Mouse (Mus musculus) bone marrow macrophage, adult 2 months (primary cell): ENCODE results near the gene Banp.

Experiments used
- CTCF ChIP-seq: IDR thresholded peaks from 2 replicates; pipeline ENCODE4 v1.5.1; 2012; ENCODE audit warnings: low read depth, mild to moderate bottlenecking, low read length, moderate library complexity
- POLR2A ChIP-seq: IDR thresholded peaks from 2 replicates; pipeline ENCODE4 v1.6.1; 2012; ENCODE audit warnings: mild to moderate bottlenecking, low read depth, low read length, borderline replicate concordance

DNA sequence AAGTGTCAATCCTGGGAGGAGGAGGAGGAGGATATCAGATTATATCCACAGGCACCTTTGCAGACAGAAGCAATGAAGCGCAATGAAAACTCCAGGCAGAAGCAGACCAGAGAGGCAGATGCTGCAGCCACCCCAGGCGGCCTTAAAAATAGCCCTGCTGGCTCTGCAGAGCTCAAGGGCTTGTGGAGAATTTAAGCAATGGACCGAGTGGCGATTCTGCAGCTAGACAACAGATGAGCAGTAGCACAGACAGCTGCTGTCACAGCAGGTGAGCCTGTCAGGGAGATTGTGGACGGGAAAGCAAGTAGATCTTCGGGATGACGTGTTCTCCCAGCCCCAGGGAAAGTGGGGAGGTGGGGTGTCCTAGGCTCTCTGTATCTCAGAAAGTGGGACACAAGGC lies 81.4 kb downstream of the Banp start:
- TF ChIP-seq POLR2A (no peak), CTCF (no peak)
